Comparison of ENCODE assay signal across 16 mouse cellular contexts in the genomic region with DNA sequence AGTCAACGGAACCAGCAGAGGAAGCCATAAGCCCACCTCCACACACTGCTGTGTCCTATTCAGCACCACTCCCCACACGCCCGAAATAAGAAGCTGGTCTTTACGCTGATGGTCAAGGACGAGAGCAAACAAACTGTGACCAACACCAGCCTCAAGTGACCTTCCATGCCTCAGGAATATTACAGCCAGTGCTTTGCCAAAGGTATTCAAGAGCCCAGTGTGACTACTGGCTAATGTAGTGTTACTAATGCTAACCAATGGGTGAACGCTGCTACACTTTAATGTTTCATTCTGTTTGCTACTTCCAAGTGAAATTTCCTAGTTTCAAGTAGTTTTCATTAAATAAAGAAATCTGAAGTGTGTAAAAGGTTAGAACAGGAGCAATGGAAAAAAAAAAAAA.
A peak's percentile ranks its signal among the peaks of the same experiment; 100 is the strongest.
DNase-seq lines count a peak whose midpoint lies in the region; ATAC-seq lines count a peak whose summit lies in the region.
"Had no signal": no experiment of that assay in that cellular context is flagged by ENCODE, and none has a peak within 500 bp of the region (broad histone marks: within the 10 kb centered on the region; RNA-seq: fewer than 3 reads in every experiment).

No protein-coding gene starts in this region.

- peak overlapping the region; percentile 93 for H3K27ac ChIP-seq in heart, embryonic 13.5 days (replicated peaks)
- H3K27ac ChIP-seq in midbrain, embryonic 13.5 days, result peak overlapping the region; percentile 61
- H3K27ac ChIP-seq in midbrain, embryonic 10.5 days (replicated peaks), result no peak overlapping the region
- peak overlapping the region; percentile 93 for H3K27ac ChIP-seq in heart, embryonic 16.5 days (ENCODE audit: low read length)
- H3K27ac ChIP-seq: embryonic facial prominence, embryonic 10.5 days; kidney, postnatal 0 days; limb, embryonic 10.5 days; liver, embryonic 15.5 days; stomach, embryonic 15.5 days had no signal

- 48% methylated on average over 6 of the region's 6 CpGs for WGBS in heart, embryonic 13.5 days
- WGBS in midbrain, embryonic 13.5 days, result 91% methylated on average over 6 of the region's 6 CpGs
- 91% methylated on average over 6 of the region's 6 CpGs for WGBS in midbrain, embryonic 10.5 days
- 40% methylated on average over 6 of the region's 6 CpGs for WGBS in heart, embryonic 16.5 days

- peaks cover 36% of the 10 kb centered on the region for H3K36me3 ChIP-seq in heart, embryonic 13.5 days
- peaks cover 12% of the 10 kb centered on the region; the same call in 1 of the 2 replicates for H3K36me3 ChIP-seq in midbrain, embryonic 13.5 days
- H3K36me3 ChIP-seq in midbrain, embryonic 10.5 days, result peaks cover 31% of the 10 kb centered on the region
- H3K36me3 ChIP-seq in heart, embryonic 16.5 days (ENCODE audit: control insufficient read depth, insufficient read depth), result peaks cover 14% of the 10 kb centered on the region
- H3K36me3 ChIP-seq: liver, embryonic 15.5 days had no signal

- no peaks in the 10 kb centered on the region for H3K27me3 ChIP-seq in heart, embryonic 13.5 days (replicated peaks)
- H3K27me3 ChIP-seq in midbrain, embryonic 13.5 days, result no peaks in the 10 kb centered on the region
- no peaks in the 10 kb centered on the region for H3K27me3 ChIP-seq in midbrain, embryonic 10.5 days (ENCODE audit: low read depth, poor library complexity, severe bottlenecking)
- no peaks in the 10 kb centered on the region for H3K27me3 ChIP-seq in heart, embryonic 16.5 days (ENCODE audit: control insufficient read depth, insufficient read depth, low read length)
- H3K27me3 ChIP-seq: liver, embryonic 15.5 days; stomach, embryonic 15.5 days had no signal

- no peak for ATAC-seq in heart, embryonic 13.5 days (ENCODE audit: extremely low read depth, insufficient number of reproducible peaks, low FRiP score, low TSS enrichment)
- peak; percentile 44 for ATAC-seq in midbrain, embryonic 13.5 days
- ATAC-seq in heart, embryonic 16.5 days (replicated peaks; ENCODE audit: extremely low read depth, insufficient read depth, low FRiP score), result peak; percentile 12; the same call in 1 of the 2 replicates
- ATAC-seq: activated CD4-positive, CD25-positive, alpha-beta regulatory T cell, adult 4 months; CD4-positive, CD25-positive, alpha-beta regulatory T cell, adult 4 months had no signal

- H3K9ac ChIP-seq in heart, embryonic 13.5 days, result peak overlapping the region; percentile 69
- H3K9ac ChIP-seq in midbrain, embryonic 13.5 days (replicated peaks), result no peak overlapping the region
- H3K9ac ChIP-seq in heart, embryonic 16.5 days (ENCODE audit: low read length), result peak overlapping the region; percentile 43
- H3K9ac ChIP-seq: liver, embryonic 15.5 days; stomach, embryonic 15.5 days had no signal

- H3K4me3 ChIP-seq in heart, embryonic 13.5 days, result peak overlapping the region; percentile 12
- H3K4me3 ChIP-seq in midbrain, embryonic 13.5 days (replicated peaks), result no peak overlapping the region
- no peak overlapping the region for H3K4me3 ChIP-seq in midbrain, embryonic 10.5 days
- peak overlapping the region; percentile 0; the same call in 1 of the 2 replicates for H3K4me3 ChIP-seq in heart, embryonic 16.5 days (ENCODE audit: low read length)
- H3K4me3 ChIP-seq: embryonic facial prominence, embryonic 10.5 days; limb, embryonic 10.5 days; liver, embryonic 15.5 days; stomach, embryonic 15.5 days had no signal

- no peaks in the 10 kb centered on the region for H3K9me3 ChIP-seq in heart, embryonic 13.5 days
- H3K9me3 ChIP-seq in midbrain, embryonic 13.5 days, result no peaks in the 10 kb centered on the region
- H3K9me3 ChIP-seq in midbrain, embryonic 10.5 days (replicated peaks), result no peaks in the 10 kb centered on the region
- no peaks in the 10 kb centered on the region for H3K9me3 ChIP-seq in heart, embryonic 16.5 days (replicated peaks; ENCODE audit: control insufficient read depth, low read length)
- H3K9me3 ChIP-seq: embryonic facial prominence, embryonic 10.5 days; limb, embryonic 10.5 days; liver, embryonic 15.5 days; stomach, embryonic 15.5 days had no signal

- peak overlapping the region; percentile 62 for H3K4me2 ChIP-seq in heart, embryonic 13.5 days
- no peak overlapping the region for H3K4me2 ChIP-seq in midbrain, embryonic 13.5 days (replicated peaks)
- peak overlapping the region; percentile 42 for H3K4me2 ChIP-seq in heart, embryonic 16.5 days (ENCODE audit: low read depth, low read length)
- H3K4me2 ChIP-seq: liver, embryonic 15.5 days; stomach, embryonic 15.5 days had no signal

- no peak for DNase-seq in heart, adult 8-10 months (ENCODE audit: low spot score)
- no peak for DNase-seq in midbrain, embryonic 10.5 days (ENCODE audit: low spot score)
- DNase-seq in liver, result no peak
- no peak for DNase-seq in c-Kit-positive CD71-positive TER-119-positive erythroid progenitor cells, embryonic 14.5 days (ENCODE audit: low spot score)
- DNase-seq: right cerebral cortex, postnatal 4 days; thymus, postnatal 25 days had no signal

- peaks cover 35% of the 10 kb centered on the region for H3K4me1 ChIP-seq in heart, embryonic 13.5 days
- H3K4me1 ChIP-seq in midbrain, embryonic 13.5 days (replicated peaks), result peaks cover 9% of the 10 kb centered on the region; the same call in 1 of the 2 replicates
- H3K4me1 ChIP-seq in midbrain, embryonic 10.5 days, result peaks cover 3% of the 10 kb centered on the region; the same call in 1 of the 2 replicates
- H3K4me1 ChIP-seq in heart, embryonic 16.5 days (ENCODE audit: control insufficient read depth, insufficient read depth, low read length), result peaks cover 21% of the 10 kb centered on the region
- H3K4me1 ChIP-seq: stomach, embryonic 15.5 days had no signal

Comparison
In these comparisons a context has a peak if more than half of its experiments do, and no peak if none do; other contexts are left out.
1. H3K4me3 ChIP-seq: peak in heart, embryonic 13.5 days (single experiment) and heart, embryonic 16.5 days (single experiment); none in midbrain, embryonic 13.5 days (single experiment) and midbrain, embryonic 10.5 days (single experiment).